Mouse (Mus musculus) forebrain, embryonic 11.5 days (tissue): ENCODE measurements around the gene Xab2. TPM values are rescaled to one million over a fixed set of nuclear protein-coding genes. Genes with fewer than 3 reads are reported as not detected.

Experiments
- ATAC-seq: fragments of 200-750 bp; cut with Nextera tagmentation; replicated peaks from 2 replicates; pipeline ENCODE4 v1.8.0; 2017; ENCODE audit warnings: moderate TSS enrichment; ENCODE audit not compliant: low FRiP score
- DNase-seq: peaks from one replicate; pipeline ENCODE4 v3.0.0-alpha.2; 2017; ENCODE audit warnings: low spot score
- H3K27ac ChIP-seq: fragments of 300-500 bp; sonication (generic); 2 replicates; pipeline ENCODE4 v1.5.1; 2014; ENCODE audit warnings: low read depth, low read length
- H3K27me3 ChIP-seq: fragments of 300-500 bp; sonication (generic); 2 replicates; pipeline ENCODE4 v1.6.1; 2014; ENCODE audit warnings: mild to moderate bottlenecking, low read length, mixed read lengths; ENCODE audit not compliant: control insufficient read depth, insufficient read depth
- H3K36me3 ChIP-seq: fragments of 300-500 bp; sonication (generic); 2 replicates; pipeline ENCODE4 v1.6.1; 2014; ENCODE audit warnings: mild to moderate bottlenecking, low read length, moderate library complexity, mixed read lengths; ENCODE audit not compliant: control insufficient read depth, insufficient read depth
- H3K4me1 ChIP-seq: fragments of 300-500 bp; sonication (generic); replicated peaks from 2 replicates; pipeline ENCODE4 v1.6.1; 2014; ENCODE audit warnings: low read length, mixed read lengths; ENCODE audit not compliant: control insufficient read depth, insufficient read depth
- H3K4me2 ChIP-seq: fragments of 300-500 bp; sonication (generic); 2 replicates; pipeline ENCODE4 v1.6.1; 2014; ENCODE audit warnings: low read depth, mild to moderate bottlenecking, low read length, moderate library complexity, mixed read lengths; ENCODE audit not compliant: severe bottlenecking
- H3K4me3 ChIP-seq: fragments of 300-500 bp; sonication (generic); 2 replicates; pipeline ENCODE4 v1.5.1; 2014; ENCODE audit warnings: low read depth, low read length
- H3K9ac ChIP-seq: fragments of 300-500 bp; sonication (generic); 2 replicates; pipeline ENCODE4 v1.6.1; 2014; ENCODE audit warnings: low read length
- H3K9me3 ChIP-seq: fragments of 300-500 bp; sonication (generic); 2 replicates; pipeline ENCODE4 v1.6.1; 2016; ENCODE audit warnings: low read length, mixed read lengths; ENCODE audit not compliant: control insufficient read depth
- WGBS: fragments of 180-500 bp; shearing (Covaris S2); extraction: QIAGEN DNeasy Blood & Tissue Kit; methylation state at CpG from one replicate; pipeline ENCODE4 v1.1.7; 2014; 5-methylcytosine and 5-hydroxymethylcytosine counted together
- polyA plus RNA-seq: library from polyadenylated mRNA; unstranded; fragments of >200 nt; fragmentation: Nextera tagmentation; extraction: Ambion mirVana; gene quantifications from 2 replicates; pipeline ENCODE4 v1.2.1, GENCODE M21; 2014

Xab2 gene
- polyA plus RNA-seq, 1 experiment from 2014 or later: 64.9 TPM

GRCm38 (mm10) chr8:3628014-3628413, 6.9 kb upstream of the Xab2 start:
- Histone ChIP-seq H3K9ac (no peak overlapping the region), H3K4me2 (no peak overlapping the region), H3K4me3 (no peak overlapping the region), H3K27me3 (peaks cover 2% of the 10 kb centered on the region; the same call in 1 of the 2 replicates), H3K9me3 (no peaks in the 10 kb centered on the region), H3K36me3 (no peaks in the 10 kb centered on the region), H3K27ac (no peak overlapping the region), H3K4me1 (no peaks in the 10 kb centered on the region; the same call in 1 of the 2 replicates)
- 30% methylated on average over 5 of the region's 5 CpGs for WGBS
- no peak for DNase-seq
- ATAC-seq: no peak

- no peaks in the 10 kb centered on the region for H3K9me3 ChIP-seq
- H3K9ac ChIP-seq: no peak overlapping the region
- H3K36me3 ChIP-seq: no peaks in the 10 kb centered on the region
- DNase-seq: no peak
- peaks cover under 1% of the 10 kb centered on the region; the same call in 1 of the 2 replicates for H3K4me1 ChIP-seq
- no peak overlapping the region for H3K4me2 ChIP-seq
- H3K27me3 ChIP-seq: peaks cover 2% of the 10 kb centered on the region; the same call in 1 of the 2 replicates
- ATAC-seq: no peak
- H3K27ac ChIP-seq: no peak overlapping the region
- WGBS: 68% methylated on average over 5 of the region's 5 CpGs
- H3K4me3 ChIP-seq: no peak overlapping the region
These were observed 5.9 kb upstream of the Xab2 start for GRCm38 (mm10) chr8:3626971-3627370.

- H3K27me3 ChIP-seq: peaks cover 2% of the 10 kb centered on the region; the same call in 1 of the 2 replicates
- H3K27ac ChIP-seq: no peak within 1 kb of the TSS
- H3K4me1 ChIP-seq: peaks cover 2% of the 10 kb centered on the region; the same call in 1 of the 2 replicates
- no peaks in the 10 kb centered on the region for H3K9me3 ChIP-seq
- no peak within 1 kb of the TSS for H3K4me3 ChIP-seq
- ATAC-seq (no peak), DNase-seq (no peak)
- no peaks in the 10 kb centered on the region for H3K36me3 ChIP-seq
- WGBS: 62% methylated on average over 1 of the region's 1 CpGs
- H3K9ac ChIP-seq: no peak within 1 kb of the TSS
- H3K4me2 ChIP-seq: no peak within 1 kb of the TSS
These were observed 4.3 kb upstream of the Xab2 start, which contains the start of gene Pcp2 for GRCm38 (mm10) chr8:3625445-3625844. Gene Pcp2 (minus strand): TSS chr8:3625545.

DNA sequence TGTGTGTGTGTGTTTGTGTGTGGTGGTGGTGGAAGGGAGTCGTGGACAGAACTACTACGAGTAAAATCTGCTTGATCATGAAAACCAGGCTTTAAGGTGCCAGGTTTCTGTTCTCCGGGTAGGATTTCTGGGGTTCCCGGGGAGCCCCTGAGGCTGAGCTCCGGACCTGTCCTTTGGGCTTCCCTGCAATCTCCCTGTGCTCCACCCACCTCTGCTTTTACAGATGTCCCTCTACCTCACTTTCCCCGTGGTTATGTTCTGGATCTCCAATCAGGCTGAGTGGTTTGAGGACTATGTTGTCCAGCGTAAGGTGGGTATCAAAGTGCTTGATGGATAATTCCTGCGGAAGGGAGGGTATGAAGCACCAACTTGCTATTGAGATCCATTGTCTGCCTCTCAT, 1.0 kb upstream of the Xab2 start:
- Histone ChIP-seq H3K4me1 (peaks cover 4% of the 10 kb centered on the region; the same call in 1 of the 2 replicates), H3K4me3 (peak overlapping the region; percentile 92), H3K27ac (no peak overlapping the region), H3K27me3 (no peaks in the 10 kb centered on the region), H3K36me3 (peaks cover 2% of the 10 kb centered on the region; the same call in 1 of the 2 replicates), H3K9ac (peak overlapping the region; percentile 61; the same call in 1 of the 2 replicates), H3K9me3 (no peaks in the 10 kb centered on the region), H3K4me2 (peak overlapping the region; percentile 60)
- DNase-seq (no peak), ATAC-seq (no peak)
- WGBS: 71% methylated on average over 8 of the region's 8 CpGs

- H3K27ac ChIP-seq: no peak overlapping the region
- no peak overlapping the region for H3K4me3 ChIP-seq
- ATAC-seq: no peak
- WGBS: 78% methylated on average over 6 of the region's 6 CpGs
- H3K4me2 ChIP-seq: no peak overlapping the region
- no peak for DNase-seq
- H3K27me3 ChIP-seq: no peaks in the 10 kb centered on the region
- H3K9me3 ChIP-seq: no peaks in the 10 kb centered on the region
- no peaks in the 10 kb centered on the region for H3K4me1 ChIP-seq
- no peak overlapping the region for H3K9ac ChIP-seq
- peaks cover 7% of the 10 kb centered on the region; the same call in 1 of the 2 replicates for H3K36me3 ChIP-seq
These were observed 11.3 kb downstream of the Xab2 start for GRCm38 (mm10) chr8:3609816-3610150.

DNA sequence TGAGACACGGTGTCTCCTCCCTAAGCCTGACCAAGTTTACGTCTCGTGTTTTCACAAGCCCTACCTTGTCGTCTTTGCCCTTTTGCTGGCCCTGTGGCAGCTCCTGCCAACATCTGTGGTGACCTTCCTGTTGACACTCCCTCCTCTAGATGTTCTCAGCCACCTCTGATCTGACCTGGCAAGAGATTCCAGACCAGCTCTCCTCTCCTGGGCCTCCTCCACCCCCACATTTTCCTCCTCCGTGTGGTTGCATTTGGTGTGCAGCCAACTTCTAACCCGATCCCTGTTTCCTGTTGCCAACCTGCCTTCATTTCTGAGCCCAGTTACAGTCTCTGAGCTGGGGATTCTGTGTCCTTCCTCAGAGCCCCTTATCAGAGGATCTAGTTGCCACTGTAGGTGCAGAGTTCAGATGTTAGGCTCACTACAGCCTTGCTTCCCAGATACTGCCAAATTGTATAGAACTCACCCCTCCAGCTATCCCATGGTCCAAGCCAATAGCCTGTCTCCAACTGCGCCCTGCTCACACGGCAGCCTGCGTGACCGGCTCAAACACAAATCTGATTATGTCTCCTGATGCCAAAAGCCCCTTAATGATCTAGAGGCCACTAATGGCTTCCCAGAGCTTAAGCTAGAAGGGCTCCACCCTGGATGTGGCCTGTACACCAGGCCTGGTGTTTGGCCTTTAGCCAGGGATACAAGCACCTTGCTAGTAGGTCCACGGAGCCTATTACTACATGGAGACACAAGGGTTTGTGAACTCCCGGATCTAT, 11.9 kb downstream of the Xab2 start:
- Histone ChIP-seq H3K27ac (no peak overlapping the region), H3K36me3 (peaks cover 4% of the 10 kb centered on the region; the same call in 1 of the 2 replicates), H3K27me3 (no peaks in the 10 kb centered on the region), H3K4me3 (no peak overlapping the region), H3K4me2 (no peak overlapping the region), H3K9me3 (no peaks in the 10 kb centered on the region), H3K9ac (no peak overlapping the region), H3K4me1 (no peaks in the 10 kb centered on the region)
- 91% methylated on average over 12 of the region's 12 CpGs for WGBS
- ATAC-seq: no peak
- no peak for DNase-seq

DNA sequence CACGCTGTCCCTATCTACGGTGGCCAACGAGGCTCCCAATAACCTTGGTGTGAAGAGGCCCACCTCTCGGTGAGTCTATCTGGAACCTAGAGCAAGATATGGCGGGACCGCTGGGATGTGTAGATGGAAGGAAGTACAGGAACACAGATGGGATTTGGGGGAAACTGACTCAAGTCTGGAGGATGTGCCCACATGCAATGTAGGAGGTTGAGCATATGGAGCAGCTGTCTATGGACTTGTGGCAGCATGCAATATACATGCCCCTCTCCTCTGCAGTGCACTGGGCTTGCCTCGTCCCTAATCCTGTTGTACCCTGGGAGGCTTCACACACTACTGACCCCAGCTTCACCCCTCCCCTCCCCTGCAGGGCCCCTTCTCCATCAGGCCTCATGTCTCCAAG, 13.3 kb downstream of the Xab2 start:
- Histone ChIP-seq H3K4me2 (no peak overlapping the region), H3K27ac (no peak overlapping the region), H3K27me3 (no peaks in the 10 kb centered on the region), H3K4me3 (no peak overlapping the region), H3K9ac (no peak overlapping the region), H3K36me3 (peaks cover 4% of the 10 kb centered on the region; the same call in 1 of the 2 replicates), H3K9me3 (no peaks in the 10 kb centered on the region), H3K4me1 (no peaks in the 10 kb centered on the region)
- ATAC-seq: no peak
- DNase-seq: no peak
- 86% methylated on average over 6 of the region's 7 CpGs for WGBS

DNA sequence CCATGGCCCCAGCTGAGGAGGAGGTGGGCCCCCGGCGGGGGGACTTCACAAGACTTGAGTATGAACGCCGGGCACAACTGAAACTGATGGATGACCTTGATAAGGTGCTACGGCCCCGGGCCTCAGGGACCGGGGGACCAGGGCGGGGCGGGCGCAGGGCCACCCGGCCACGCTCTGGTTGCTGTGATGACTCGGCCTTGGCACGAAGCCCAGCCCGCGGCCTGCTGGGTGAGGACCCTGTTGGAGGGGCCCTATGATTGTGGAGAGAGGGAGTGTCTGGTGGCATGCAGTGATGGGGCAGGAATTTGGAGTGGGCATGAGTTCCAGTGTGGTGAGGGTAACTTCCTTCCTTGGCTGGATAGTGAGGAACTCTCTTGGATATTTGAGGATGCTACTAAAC, 14.5 kb downstream of the Xab2 start:
- Histone ChIP-seq H3K4me1 (no peaks in the 10 kb centered on the region), H3K4me3 (no peak overlapping the region), H3K9me3 (no peaks in the 10 kb centered on the region), H3K27me3 (no peaks in the 10 kb centered on the region), H3K36me3 (peaks cover 4% of the 10 kb centered on the region; the same call in 1 of the 2 replicates), H3K27ac (no peak overlapping the region), H3K4me2 (no peak overlapping the region), H3K9ac (no peak overlapping the region)
- DNase-seq (no peak), ATAC-seq (no peak)
- WGBS: 93% methylated on average over 16 of the region's 16 CpGs

DNA sequence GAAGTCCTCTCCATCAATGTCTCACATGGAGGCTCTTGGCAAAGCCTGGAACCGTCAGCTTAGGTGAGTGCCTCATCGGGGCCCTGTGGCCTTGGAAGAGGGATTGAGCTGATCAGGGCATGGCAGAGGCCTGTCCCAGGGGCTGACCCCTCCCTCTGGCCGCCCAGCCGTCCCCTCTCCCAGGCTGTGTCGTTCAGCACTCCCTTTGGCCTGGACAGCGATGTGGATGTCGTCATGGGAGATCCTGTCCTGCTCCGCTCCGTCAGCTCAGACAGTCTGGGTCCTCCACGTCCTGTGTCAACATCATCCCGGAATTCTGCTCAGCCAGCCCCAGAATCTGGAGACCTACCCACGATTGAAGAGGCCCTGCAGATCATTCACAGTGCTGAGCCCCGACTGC, 17.7 kb downstream of the Xab2 start:
- no peaks in the 10 kb centered on the region for H3K27me3 ChIP-seq
- WGBS: 84% methylated on average over 12 of the region's 13 CpGs
- no peaks in the 10 kb centered on the region for H3K9me3 ChIP-seq
- H3K4me1 ChIP-seq: no peaks in the 10 kb centered on the region
- no peak overlapping the region for H3K4me2 ChIP-seq
- ATAC-seq (no peak), DNase-seq (no peak)
- no peak overlapping the region for H3K27ac ChIP-seq
- no peak overlapping the region for H3K4me3 ChIP-seq
- no peaks in the 10 kb centered on the region; the same call in 1 of the 2 replicates for H3K36me3 ChIP-seq
- H3K9ac ChIP-seq: no peak overlapping the region
